Mouse (Mus musculus) midbrain, postnatal 0 days (tissue): Measurements from ENCODE around the gene Pkd1l3. TPM values are rescaled to one million over a fixed set of nuclear protein-coding genes. Genes with fewer than 3 reads are reported as not detected.
A peak's percentile ranks its signal among the peaks of the same experiment; 100 is the strongest.

Source experiments
- ATAC-seq: fragments of 200-750 bp; cut with Nextera tagmentation; 2 replicates; pipeline ENCODE4 v1.8.0; 2017; ENCODE audit warnings: moderate number of reproducible peaks, mild to moderate bottlenecking, moderate TSS enrichment, moderate library complexity; ENCODE audit not compliant: low FRiP score
- DNase-seq: peaks from one replicate; pipeline ENCODE4 v3.0.0-alpha.2; 2015; ENCODE audit warnings: low spot score
- H3K27ac ChIP-seq: fragments of 300-500 bp; sonication (generic); 2 replicates; pipeline ENCODE4 v1.5.1; 2014; ENCODE audit warnings: low read depth, mild to moderate bottlenecking, low read length, mixed read lengths
- H3K27me3 ChIP-seq: fragments of 300-500 bp; sonication (generic); 2 replicates; pipeline ENCODE4 v1.6.1; 2014; ENCODE audit warnings: low read length, control low read depth, mixed read lengths; ENCODE audit not compliant: insufficient read depth
- H3K36me3 ChIP-seq: fragments of 300-500 bp; sonication (generic); 2 replicates; pipeline ENCODE4 v1.6.1; 2014; ENCODE audit warnings: low read length, control low read depth, mixed read lengths; ENCODE audit not compliant: insufficient read depth
- H3K4me1 ChIP-seq: fragments of 300-500 bp; sonication (generic); 2 replicates; pipeline ENCODE4 v1.6.1; 2014; ENCODE audit warnings: mild to moderate bottlenecking, control low read depth, antibody characterized with exemption, low read length, mixed read lengths; ENCODE audit not compliant: insufficient read depth
- H3K4me2 ChIP-seq: fragments of 300-500 bp; sonication (generic); 2 replicates; pipeline ENCODE4 v1.6.1; 2014; ENCODE audit warnings: low read depth, mild to moderate bottlenecking, low read length, mixed read lengths; ENCODE audit not compliant: poor library complexity, severe bottlenecking
- H3K4me3 ChIP-seq: fragments of 300-500 bp; sonication (generic); 2 replicates; pipeline ENCODE4 v1.5.1; 2014; ENCODE audit warnings: low read depth, mild to moderate bottlenecking, low read length, moderate library complexity
- H3K9ac ChIP-seq: fragments of 300-500 bp; sonication (generic); replicated peaks from 2 replicates; pipeline ENCODE4 v1.6.1; 2014; ENCODE audit warnings: mild to moderate bottlenecking, low read length, moderate library complexity, mixed read lengths; ENCODE audit not compliant: poor library complexity, severe bottlenecking
- H3K9me3 ChIP-seq: fragments of 300-500 bp; sonication (generic); 2 replicates; pipeline ENCODE4 v1.6.1; 2016; ENCODE audit warnings: low read length, control low read depth
- CTCF ChIP-seq: IDR thresholded peaks from 2 replicates; pipeline ENCODE4 v1.5.1; 2016; ENCODE audit warnings: antibody characterized with exemption, mild to moderate bottlenecking
- WGBS: fragments of 180-500 bp; shearing (Covaris S2); extraction: QIAGEN DNeasy Blood & Tissue Kit; methylation state at CpG from one replicate; pipeline ENCODE4 v1.1.7; 2014; 5-methylcytosine and 5-hydroxymethylcytosine counted together
- polyA plus RNA-seq: library from polyadenylated mRNA; unstranded; fragments of >200 nt; fragmentation: Nextera tagmentation; extraction: Ambion mirVana; gene quantifications from 2 replicates; pipeline ENCODE4 v1.2.1, GENCODE M21; 2015
- total RNA-seq: library from RNA; depleted of rRNA; stranded (reverse); fragments of >200 nt; gene quantifications from 2 replicates; pipeline ENCODE4 v1.2.3, GENCODE M21; 2014; rRNA removed

Gene Pkd1l3
- total RNA-seq: 0.22 and 0.33 TPM in 2 replicates
- 0.07 and 0.16 TPM in 2 replicates for polyA plus RNA-seq

DNA sequence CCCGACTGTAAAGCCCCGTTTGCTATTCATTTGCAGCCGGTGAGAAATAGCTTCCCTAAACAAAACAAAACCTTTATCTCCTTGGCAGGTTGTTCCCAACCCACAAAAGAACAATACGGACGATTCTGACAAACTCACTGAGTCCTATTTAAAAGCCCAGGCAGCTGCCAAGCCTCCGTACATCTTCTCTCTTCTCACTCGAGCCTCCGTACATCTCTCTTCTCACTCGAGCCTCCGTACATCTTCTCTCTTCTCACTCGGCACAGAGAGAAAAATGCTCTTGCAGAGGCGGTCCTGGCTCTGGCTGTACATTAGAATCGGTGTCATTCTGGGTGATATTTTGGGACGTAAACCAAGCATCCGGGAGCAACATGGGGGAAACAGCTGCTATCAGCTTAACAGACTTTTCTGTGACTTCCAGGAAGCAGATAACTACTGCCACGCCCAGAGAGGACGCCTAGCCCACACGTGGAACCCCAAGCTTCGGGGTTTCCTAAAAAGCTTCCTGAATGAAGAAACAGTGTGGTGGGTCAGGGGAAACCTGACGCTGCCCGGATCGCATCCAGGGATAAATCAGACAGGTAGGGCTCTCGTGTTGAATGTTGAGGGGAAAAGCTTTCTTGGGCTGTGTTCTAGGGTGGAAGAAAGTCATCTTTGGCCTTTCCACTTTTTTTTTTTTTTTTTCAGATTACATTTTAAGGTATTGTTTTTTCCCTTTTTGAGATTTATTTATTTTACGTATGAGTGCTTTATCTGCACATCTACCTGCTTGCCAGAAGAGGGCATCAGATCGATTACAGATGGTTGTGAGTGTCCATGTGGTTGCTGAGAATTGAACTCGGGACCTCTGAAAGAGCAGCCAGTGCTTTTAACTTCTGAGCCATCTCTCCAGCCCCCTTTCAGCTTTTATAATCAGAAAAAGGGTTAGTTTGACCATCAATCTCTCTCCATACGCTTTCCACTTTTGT lies at the start of gene Pkd1l3:
TSS of gene Pkd1l3 (plus strand) at position 275 of the 968 bp plus-strand sequence.
- no peaks in the 10 kb centered on the region for H3K4me1 ChIP-seq
- ATAC-seq: no peak
- DNase-seq: no peak
- no peaks in the 10 kb centered on the region for H3K27me3 ChIP-seq
- H3K27ac ChIP-seq: no peak within 1 kb of the TSS
- no peak within 1 kb of the TSS for H3K4me2 ChIP-seq
- no peak within 1 kb of the TSS for H3K9ac ChIP-seq
- H3K9me3 ChIP-seq: no peaks in the 10 kb centered on the region
- no peaks in the 10 kb centered on the region for H3K36me3 ChIP-seq
- WGBS: 65% methylated on average over 27 of the region's 27 CpGs
- no peak within 1 kb of the TSS for H3K4me3 ChIP-seq
- no peak for TF ChIP-seq CTCF

DNA sequence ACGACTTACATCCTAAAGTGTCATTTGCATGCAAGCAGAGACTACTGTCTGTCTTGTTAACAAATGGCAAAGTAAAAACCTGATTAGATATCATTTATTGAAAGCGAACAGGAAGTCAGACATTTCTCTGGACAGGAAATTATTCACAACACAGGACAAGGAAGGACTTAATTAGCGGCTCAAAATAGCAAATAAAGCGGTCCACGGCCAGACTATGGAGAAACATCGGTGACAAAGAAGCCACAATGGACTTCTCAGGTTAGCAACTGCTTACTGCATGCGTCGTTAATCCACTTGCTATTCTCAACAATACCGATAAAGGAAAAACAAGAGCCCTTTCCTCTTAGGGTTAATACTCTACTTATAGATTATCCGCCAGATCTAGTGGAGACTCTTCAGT lies 49.6 kb upstream of the Pkd1l3 start:
- Histone ChIP-seq H3K4me2 (peak overlapping the region; percentile 89), H3K27ac (peak overlapping the region; percentile 79), H3K4me3 (peak overlapping the region; percentile 93), H3K4me1 (peaks cover 6% of the 10 kb centered on the region; the same call in 1 of the 2 replicates), H3K9ac (peak overlapping the region; percentile 83), H3K9me3 (no peaks in the 10 kb centered on the region), H3K36me3 (peaks cover 32% of the 10 kb centered on the region), H3K27me3 (no peaks in the 10 kb centered on the region)
- ATAC-seq (no peak), DNase-seq (no peak)
- WGBS: 4% methylated on average over 10 of the region's 10 CpGs
- no peak for TF ChIP-seq CTCF

DNA sequence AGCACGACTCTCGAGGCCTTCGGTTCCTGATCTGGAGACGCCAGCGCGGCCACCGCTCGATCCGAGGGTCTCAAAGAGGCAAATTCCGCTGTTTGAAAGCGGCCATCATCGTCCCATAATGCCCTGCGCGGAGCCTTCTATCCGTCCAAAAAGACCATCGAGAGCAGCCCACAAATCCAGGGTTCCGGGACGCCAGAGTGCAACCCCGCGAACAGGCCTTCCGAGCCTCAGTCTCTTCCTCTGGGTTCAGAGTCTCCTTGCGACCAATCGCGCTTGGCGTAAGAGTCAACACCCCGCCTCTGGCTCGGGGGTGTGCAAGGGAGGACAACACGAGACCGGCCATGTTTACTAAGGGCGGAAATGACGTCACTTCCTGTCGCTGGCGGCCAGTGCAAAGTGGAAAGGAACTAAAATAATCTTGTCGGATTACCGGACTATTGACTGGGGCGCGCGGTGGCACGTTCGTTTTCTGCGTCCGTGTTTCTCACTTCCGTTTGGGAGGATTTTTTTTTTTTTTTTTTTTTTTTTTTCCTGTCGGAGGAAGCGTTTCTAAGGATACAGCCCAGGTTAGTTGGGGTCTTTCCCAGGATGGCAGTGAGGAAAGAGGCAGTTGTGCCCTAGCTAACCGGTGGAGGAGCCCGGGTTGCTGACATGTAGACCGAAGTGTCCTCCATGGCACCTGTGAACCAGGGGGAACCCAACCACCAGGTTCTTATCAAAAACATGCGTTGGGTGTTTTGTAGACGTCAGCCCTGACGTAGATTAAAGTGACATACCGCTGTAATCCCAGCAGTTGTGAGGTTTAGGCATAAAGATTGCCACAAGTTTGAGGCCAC lies 48.6 kb upstream of the Pkd1l3 start, which contains the start of the genes Dhx38 and Txnl4b:
TSS of gene Dhx38 (minus strand) at position 364 of the 836 bp plus-strand sequence.
TSS of gene Txnl4b (plus strand) at position 395 of the 836 bp plus-strand sequence.
- Histone ChIP-seq H3K4me1 (peaks cover 6% of the 10 kb centered on the region; the same call in 1 of the 2 replicates), H3K4me3 (peak within 1 kb of the TSS; percentile 93), H3K27ac (peak within 1 kb of the TSS; percentile 79), H3K4me2 (peak within 1 kb of the TSS; percentile 89), H3K36me3 (peaks cover 22% of the 10 kb centered on the region), H3K9me3 (no peaks in the 10 kb centered on the region), H3K9ac (peak within 1 kb of the TSS; percentile 83), H3K27me3 (no peaks in the 10 kb centered on the region)
- WGBS: under 1% methylated on average over 50 of the region's 52 CpGs
- TF ChIP-seq CTCF: no peak
- DNase-seq (peak; percentile 100), ATAC-seq (peak; percentile 99)

DNA sequence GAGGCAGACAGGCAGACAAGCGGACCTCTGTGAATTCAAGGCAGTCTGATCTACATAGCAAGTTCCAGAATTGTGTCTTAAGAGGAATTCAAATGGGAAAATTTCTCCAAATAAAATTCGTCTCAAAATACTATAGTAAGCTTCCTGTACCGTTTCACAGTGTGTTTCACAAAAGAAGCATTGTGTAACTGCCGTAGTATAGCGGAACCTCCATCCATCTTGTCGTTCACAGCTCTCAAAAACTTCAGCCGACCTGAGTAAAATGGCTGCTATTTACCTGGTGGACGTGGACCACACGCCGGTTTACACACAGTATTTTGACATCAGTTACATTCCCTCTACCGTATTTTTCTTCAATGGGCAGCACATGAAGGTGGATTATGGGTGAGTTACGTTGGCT lies 43.2 kb upstream of the Pkd1l3 start:
- peaks cover 6% of the 10 kb centered on the region; the same call in 1 of the 2 replicates for H3K4me1 ChIP-seq
- no peak for ATAC-seq
- TF ChIP-seq CTCF: no peak
- 91% methylated on average over 12 of the region's 12 CpGs for WGBS
- no peak overlapping the region for H3K9ac ChIP-seq
- no peak overlapping the region for H3K27ac ChIP-seq
- 0 out of 2 replicates have a peak, but pooled peaks cover 11% of the 10 kb centered on the region for H3K36me3 ChIP-seq
- no peaks in the 10 kb centered on the region for H3K9me3 ChIP-seq
- DNase-seq: no peak
- no peaks in the 10 kb centered on the region for H3K27me3 ChIP-seq
- H3K4me2 ChIP-seq: no peak overlapping the region
- no peak overlapping the region for H3K4me3 ChIP-seq

DNA sequence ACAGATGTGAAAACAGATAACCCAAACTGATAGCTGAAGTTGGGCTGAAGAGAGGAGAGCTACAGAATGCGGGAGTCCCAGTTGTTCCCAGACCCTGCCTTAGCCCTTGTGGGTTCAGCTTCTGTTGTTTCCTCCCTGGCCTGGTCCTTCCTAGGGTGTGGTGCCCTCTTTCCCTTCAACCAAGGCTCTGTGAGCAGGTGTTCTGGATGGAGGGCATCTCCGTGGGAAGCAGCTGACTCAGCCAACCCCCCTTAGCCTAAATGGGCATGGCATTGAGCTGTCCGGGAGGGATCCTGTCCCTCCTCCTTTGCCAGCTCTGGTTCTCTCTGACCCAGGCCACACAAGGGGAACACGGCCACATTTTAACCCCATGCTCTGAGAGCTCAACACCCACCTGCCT lies 38.0 kb upstream of the Pkd1l3 start:
- DNase-seq: no peak
- 79% methylated on average over 4 of the region's 4 CpGs for WGBS
- H3K4me2 ChIP-seq: no peak overlapping the region
- H3K9me3 ChIP-seq: no peaks in the 10 kb centered on the region
- no peak for ATAC-seq
- no peaks in the 10 kb centered on the region for H3K27me3 ChIP-seq
- no peak overlapping the region for H3K27ac ChIP-seq
- 0 out of 2 replicates have a peak, but pooled peaks cover 7% of the 10 kb centered on the region for H3K36me3 ChIP-seq
- TF ChIP-seq CTCF: no peak
- H3K4me1 ChIP-seq: no peaks in the 10 kb centered on the region
- no peak overlapping the region for H3K9ac ChIP-seq
- H3K4me3 ChIP-seq: no peak overlapping the region
